Mouse (Mus musculus): ENCODE results near the gene Prnd. TPM values are rescaled to one million over a fixed set of nuclear protein-coding genes. Genes with fewer than 3 reads are reported as not detected.

Gene Prnd
- polyA plus RNA-seq, 1 experiment = 0.46 TPM

GRCm38 (mm10) chr2:131954835-131955234 lies 4.2 kb downstream of the Prnd start:
- Histone ChIP-seq H3K27ac (ENCODE audit: insufficient read depth, low read depth, low read length) (no peak overlapping the region), H3K27me3 (ENCODE audit: control insufficient read depth, insufficient read depth, low read length) (peaks cover 7% of the 10 kb centered on the region; the same call in 1 of the 2 replicates), H3K4me3 (ENCODE audit: low read depth, low read length) (no peak overlapping the region), H3K36me3 (ENCODE audit: control insufficient read depth, insufficient read depth, low read length) (no peaks in the 10 kb centered on the region), H3K4me1 (ENCODE audit: control insufficient read depth, insufficient read depth, insufficient read length, low read length) (peaks cover 9% of the 10 kb centered on the region; the same call in 1 of the 2 replicates)
- no peak for TF ChIP-seq POLR2A (IDR thresholded peaks at IDR 0.05; ENCODE audit: low read depth, low read length)
- TF ChIP-seq CTCF (IDR thresholded peaks at IDR 0.05; ENCODE audit: extremely low read depth, insufficient read length, insufficient replicate concordance, low read depth, low read length) = no peak
- WGBS = 31% methylated on average over 9 of the region's 9 CpGs

- Histone ChIP-seq H3K4me1 (ENCODE audit: control insufficient read depth, insufficient read depth, insufficient read length, low read length) (peaks cover 9% of the 10 kb centered on the region; the same call in 1 of the 2 replicates), H3K4me3 (ENCODE audit: low read depth, low read length) (peak overlapping the region; percentile 15), H3K27me3 (ENCODE audit: control insufficient read depth, insufficient read depth, low read length) (peaks cover 7% of the 10 kb centered on the region; the same call in 1 of the 2 replicates), H3K27ac (ENCODE audit: insufficient read depth, low read depth, low read length) (no peak overlapping the region), H3K36me3 (ENCODE audit: control insufficient read depth, insufficient read depth, low read length) (no peaks in the 10 kb centered on the region)
- TF ChIP-seq POLR2A (IDR thresholded peaks at IDR 0.05; ENCODE audit: low read depth, low read length) (no peak), CTCF (IDR thresholded peaks at IDR 0.05; ENCODE audit: extremely low read depth, insufficient read length, insufficient replicate concordance, low read depth, low read length) (no peak)
- WGBS = 3% methylated on average over 17 of the region's 17 CpGs
These were observed 4.6 kb downstream of the Prnd start for GRCm38 (mm10) chr2:131955264-131955663.

- H3K4me3 ChIP-seq (ENCODE audit: low read depth, low read length) = no peak overlapping the region
- 84% methylated on average over 7 of the region's 7 CpGs for WGBS
- H3K4me1 ChIP-seq (ENCODE audit: control insufficient read depth, insufficient read depth, insufficient read length, low read length) = peaks cover 9% of the 10 kb centered on the region; the same call in 1 of the 2 replicates
- TF ChIP-seq CTCF (IDR thresholded peaks at IDR 0.05; ENCODE audit: extremely low read depth, insufficient read length, insufficient replicate concordance, low read depth, low read length) (no peak), POLR2A (IDR thresholded peaks at IDR 0.05; ENCODE audit: low read depth, low read length) (no peak)
- peaks cover 7% of the 10 kb centered on the region; the same call in 1 of the 2 replicates for H3K27me3 ChIP-seq (ENCODE audit: control insufficient read depth, insufficient read depth, low read length)
- no peaks in the 10 kb centered on the region for H3K36me3 ChIP-seq (ENCODE audit: control insufficient read depth, insufficient read depth, low read length)
- H3K27ac ChIP-seq (ENCODE audit: insufficient read depth, low read depth, low read length) = no peak overlapping the region
These were observed 5.9 kb downstream of the Prnd start for GRCm38 (mm10) chr2:131956336-131957256.

GRCm38 (mm10) chr2:131957731-131958222 lies 7.1 kb downstream of the Prnd start:
- H3K4me1 ChIP-seq (ENCODE audit: control insufficient read depth, insufficient read depth, insufficient read length, low read length) = peaks cover 9% of the 10 kb centered on the region; the same call in 1 of the 2 replicates
- 53% methylated on average over 9 of the region's 9 CpGs for WGBS
- no peak overlapping the region for H3K4me3 ChIP-seq (ENCODE audit: low read depth, low read length)
- no peaks in the 10 kb centered on the region for H3K36me3 ChIP-seq (ENCODE audit: control insufficient read depth, insufficient read depth, low read length)
- TF ChIP-seq POLR2A (IDR thresholded peaks at IDR 0.05; ENCODE audit: low read depth, low read length) (no peak), CTCF (IDR thresholded peaks at IDR 0.05; ENCODE audit: extremely low read depth, insufficient read length, insufficient replicate concordance, low read depth, low read length) (no peak)
- H3K27me3 ChIP-seq (ENCODE audit: control insufficient read depth, insufficient read depth, low read length) = peaks cover 7% of the 10 kb centered on the region; the same call in 1 of the 2 replicates
- no peak overlapping the region for H3K27ac ChIP-seq (ENCODE audit: insufficient read depth, low read depth, low read length)

- 51% methylated on average over 2 of the region's 2 CpGs for WGBS
- TF ChIP-seq CTCF (IDR thresholded peaks at IDR 0.05; ENCODE audit: extremely low read depth, insufficient read length, insufficient replicate concordance, low read depth, low read length) (no peak), POLR2A (IDR thresholded peaks at IDR 0.05; ENCODE audit: low read depth, low read length) (no peak)
- Histone ChIP-seq H3K27me3 (ENCODE audit: control insufficient read depth, insufficient read depth, low read length) (no peaks in the 10 kb centered on the region), H3K27ac (ENCODE audit: insufficient read depth, low read depth, low read length) (no peak overlapping the region), H3K4me1 (ENCODE audit: control insufficient read depth, insufficient read depth, insufficient read length, low read length) (no peaks in the 10 kb centered on the region), H3K36me3 (ENCODE audit: control insufficient read depth, insufficient read depth, low read length) (no peaks in the 10 kb centered on the region), H3K4me3 (ENCODE audit: low read depth, low read length) (no peak overlapping the region)
These were observed 11.0 kb downstream of the Prnd start for GRCm38 (mm10) chr2:131961671-131962070.

GRCm38 (mm10) chr2:131970597-131970996 lies 19.9 kb downstream of the Prnd start:
- WGBS = 86% methylated on average over 2 of the region's 2 CpGs
- Histone ChIP-seq H3K4me3 (ENCODE audit: low read depth, low read length) (no peak overlapping the region), H3K36me3 (ENCODE audit: control insufficient read depth, insufficient read depth, low read length) (no peaks in the 10 kb centered on the region), H3K4me1 (ENCODE audit: control insufficient read depth, insufficient read depth, insufficient read length, low read length) (no peaks in the 10 kb centered on the region), H3K27me3 (ENCODE audit: control insufficient read depth, insufficient read depth, low read length) (no peaks in the 10 kb centered on the region), H3K27ac (ENCODE audit: insufficient read depth, low read depth, low read length) (no peak overlapping the region)
- TF ChIP-seq POLR2A (IDR thresholded peaks at IDR 0.05; ENCODE audit: low read depth, low read length) (no peak), CTCF (IDR thresholded peaks at IDR 0.05; ENCODE audit: extremely low read depth, insufficient read length, insufficient replicate concordance, low read depth, low read length) (no peak)

GRCm38 (mm10) chr2:131971098-131971497 lies 20.4 kb downstream of the Prnd start:
- H3K36me3 ChIP-seq (ENCODE audit: control insufficient read depth, insufficient read depth, low read length) = no peaks in the 10 kb centered on the region
- no peaks in the 10 kb centered on the region for H3K4me1 ChIP-seq (ENCODE audit: control insufficient read depth, insufficient read depth, insufficient read length, low read length)
- H3K27ac ChIP-seq (ENCODE audit: insufficient read depth, low read depth, low read length) = no peak overlapping the region
- TF ChIP-seq CTCF (IDR thresholded peaks at IDR 0.05; ENCODE audit: extremely low read depth, insufficient read length, insufficient replicate concordance, low read depth, low read length) (no peak), POLR2A (IDR thresholded peaks at IDR 0.05; ENCODE audit: low read depth, low read length) (no peak)
- WGBS = 55% methylated on average over 4 of the region's 4 CpGs
- no peak overlapping the region for H3K4me3 ChIP-seq (ENCODE audit: low read depth, low read length)
- no peaks in the 10 kb centered on the region for H3K27me3 ChIP-seq (ENCODE audit: control insufficient read depth, insufficient read depth, low read length)

Data from small intestine, adult 2 months (tissue).